Mouse (Mus musculus) c-Kit-positive CD71-positive TER-119-positive erythroid progenitor cells, embryonic 14.5 days (primary cell): ENCODE results near the gene Itgb7.

ENCODE experiments used
- DNase-seq: peaks from one replicate; pipeline ENCODE4 v3.0.0-alpha.2; 2013; ENCODE audit warnings: low spot score

Gene Itgb7

DNA sequence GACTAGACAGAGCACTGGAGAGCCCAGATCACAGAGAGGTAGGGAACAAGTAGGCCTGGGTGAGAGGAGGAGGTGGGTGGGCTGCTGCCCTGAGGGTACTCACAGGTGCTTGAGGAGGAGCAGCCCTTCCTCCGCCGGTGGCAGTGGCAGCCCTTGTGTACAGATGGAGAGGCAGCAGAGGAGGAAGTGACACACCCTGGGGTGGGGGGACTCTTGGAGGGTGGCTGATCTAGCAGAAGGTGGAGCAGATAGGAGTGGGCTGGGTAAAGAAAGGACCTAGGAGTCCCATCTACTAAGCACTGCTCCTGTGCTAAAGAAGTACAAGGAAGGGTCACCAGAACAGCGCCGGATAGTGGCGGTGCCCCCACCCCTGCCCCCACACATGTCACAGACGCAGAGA is at the start of gene Itgb7:
TSS of gene Itgb7 (minus strand) at position 197 of the 400 bp plus-strand sequence.
- DNase-seq = peak; percentile 45

DNA sequence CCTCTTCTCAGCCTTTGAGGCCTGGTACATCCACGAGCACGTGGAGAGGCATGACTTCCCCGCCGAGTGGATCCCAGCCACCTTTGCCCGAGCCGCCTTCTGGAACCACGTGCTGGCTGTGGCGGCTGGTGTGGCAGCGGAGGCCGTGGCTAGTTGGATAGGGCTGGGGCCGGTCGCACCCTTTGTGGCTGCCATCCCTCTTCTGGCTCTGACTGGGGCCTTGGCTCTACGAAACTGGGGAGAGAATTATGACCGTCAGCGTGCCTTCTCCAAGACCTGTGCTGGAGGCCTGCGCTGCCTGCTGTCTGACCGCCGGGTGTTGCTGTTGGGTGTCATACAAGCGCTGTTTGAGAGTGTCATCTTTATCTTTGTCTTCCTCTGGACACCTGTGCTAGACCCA is 48.9 kb upstream of the Itgb7 start:
- DNase-seq = no peak

GRCm38 (mm10) chr15:102279783-102280520 is 48.2 kb upstream of the Itgb7 start:
- no peak for DNase-seq

DNA sequence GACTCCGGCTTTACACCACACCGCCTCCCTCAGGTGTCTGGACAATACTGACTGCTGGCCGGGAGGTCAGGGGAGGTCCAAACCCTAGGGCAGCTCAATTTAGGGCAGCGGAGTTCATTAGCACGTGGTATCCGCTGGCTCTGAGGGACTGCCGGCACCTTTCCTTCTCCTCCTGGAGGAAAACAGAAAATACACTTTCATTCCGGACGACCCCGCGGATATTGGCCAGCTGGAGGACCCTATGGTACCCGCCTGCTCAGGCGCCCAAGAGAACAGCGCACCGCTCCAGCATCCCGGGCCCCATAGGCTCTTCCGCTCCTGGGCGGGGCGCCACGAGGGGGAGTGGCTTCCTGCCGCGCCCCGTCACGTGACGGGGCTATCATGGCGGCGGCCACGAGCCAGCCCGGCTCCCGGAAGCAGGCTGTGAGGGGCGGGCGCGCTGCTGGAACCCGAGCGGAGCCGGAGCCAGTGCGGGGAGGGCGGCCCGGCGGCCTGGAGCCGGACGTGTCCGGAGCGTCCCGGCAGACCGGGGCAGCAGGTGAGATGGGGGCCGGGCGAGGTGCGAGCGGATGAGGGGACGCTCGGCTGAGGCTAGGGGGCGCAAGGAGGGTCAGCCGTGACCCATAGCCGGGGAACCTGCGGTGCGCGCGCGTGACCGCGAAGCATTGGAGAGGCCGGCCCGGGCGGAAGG is 47.5 kb upstream of the Itgb7 start, which contains the start of gene Mfsd5:
TSS of gene Mfsd5 (plus strand) at position 363 of the 691 bp plus-strand sequence.
- DNase-seq = peak; percentile 87

- no peak for DNase-seq
These were observed 47.0 kb upstream of the Itgb7 start for GRCm38 (mm10) chr15:102278726-102279091.

- no peak for DNase-seq
These were observed 42.4 kb upstream of the Itgb7 start for GRCm38 (mm10) chr15:102273982-102274716.

DNA sequence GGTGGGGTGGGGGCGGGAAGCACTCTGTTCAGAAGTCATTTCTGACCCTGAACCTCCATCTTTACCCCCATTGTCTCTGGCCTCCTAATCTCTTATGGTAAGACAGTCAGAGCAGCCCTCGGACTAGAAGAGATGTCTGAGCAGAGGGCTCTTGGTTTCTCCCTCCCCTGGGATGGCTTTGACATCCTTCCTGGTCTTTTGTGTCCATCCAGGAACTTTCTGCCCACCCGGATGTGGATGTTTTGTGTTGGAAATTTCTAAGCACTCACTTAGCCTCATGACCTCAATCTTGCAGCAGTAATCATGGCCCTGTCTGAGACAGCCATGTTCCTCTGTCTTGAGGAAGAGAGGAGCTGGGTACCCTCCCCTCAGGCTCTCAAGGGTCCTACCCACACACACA is 39.7 kb upstream of the Itgb7 start:
- no peak for DNase-seq

DNA sequence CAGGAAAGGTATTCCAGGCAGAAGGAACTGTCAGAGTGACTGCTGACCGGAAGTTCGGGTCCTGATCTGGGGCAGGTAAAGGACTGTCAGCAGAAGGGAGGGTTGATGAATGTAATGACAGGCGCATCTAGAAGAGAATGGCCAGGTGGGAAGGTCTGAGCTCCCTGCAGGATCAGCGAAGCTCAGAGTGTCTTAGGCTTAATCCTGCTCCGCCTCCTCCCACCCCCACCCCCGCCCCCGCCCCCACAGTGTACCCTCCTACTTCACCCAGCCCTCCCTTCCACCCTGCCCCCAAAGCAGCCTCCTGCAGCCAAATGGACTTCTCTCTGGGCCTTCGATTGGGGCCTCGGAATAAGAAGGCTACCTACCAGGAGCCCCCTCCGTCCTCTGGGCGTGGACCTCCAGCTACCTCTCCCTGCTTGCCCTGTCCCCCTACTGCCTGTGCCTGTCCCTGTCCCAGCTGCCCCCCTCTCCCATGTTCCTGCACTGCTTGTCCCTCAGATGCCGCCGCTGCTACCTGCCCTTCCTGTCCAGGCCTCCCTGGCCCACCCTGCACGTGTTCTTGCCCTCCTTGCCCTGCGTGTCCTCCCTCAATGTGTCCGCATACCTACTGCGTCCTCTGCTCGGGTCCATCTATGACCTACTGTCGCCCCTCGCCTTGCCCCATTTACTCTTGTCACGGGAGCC is 38.7 kb upstream of the Itgb7 start, which contains the start of gene Gm9918:
TSS of gene Gm9918 (plus strand) at position 290 of the 687 bp plus-strand sequence.
- DNase-seq = no peak

GRCm38 (mm10) chr15:102265548-102265947 is 33.8 kb upstream of the Itgb7 start:
- DNase-seq = no peak

DNA sequence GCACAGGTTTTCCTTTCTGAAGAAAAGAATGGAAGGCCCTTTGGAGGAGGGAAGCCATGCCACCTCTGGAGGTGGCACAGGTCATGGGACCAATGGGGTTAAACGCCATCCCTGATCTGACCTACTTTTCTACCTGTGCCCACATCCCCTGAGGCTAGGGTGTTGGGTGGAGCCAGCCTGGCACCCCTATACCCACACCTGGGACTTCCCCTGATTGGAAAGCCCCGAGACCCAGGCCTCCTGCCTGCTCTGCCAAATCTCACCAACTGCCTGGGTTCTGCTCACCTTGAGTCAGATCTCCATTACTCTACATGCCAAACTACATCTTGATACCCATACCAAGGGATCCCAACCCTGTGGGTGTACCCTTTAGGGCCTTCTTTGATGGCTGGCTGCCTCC is 31.3 kb upstream of the Itgb7 start:
- no peak for DNase-seq

DNA sequence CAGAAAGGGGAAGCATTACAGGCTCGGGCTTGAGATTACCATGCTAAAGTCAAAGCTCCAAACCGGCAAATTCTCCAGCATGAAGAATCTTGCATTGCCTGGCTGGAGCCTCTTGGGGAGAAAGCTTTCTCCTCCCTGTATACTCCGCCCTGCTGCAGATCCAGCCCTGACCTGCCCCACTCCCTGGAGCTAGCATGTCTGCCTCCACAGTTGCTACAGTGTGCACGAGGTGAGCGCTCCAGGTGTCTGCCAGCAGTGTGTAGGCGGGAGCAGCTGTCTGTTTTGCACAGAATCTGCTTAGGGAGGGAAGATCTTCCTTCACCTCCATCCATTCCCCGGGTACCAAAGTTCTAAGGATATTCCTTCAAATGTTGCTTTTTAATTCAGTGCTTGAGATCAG is 30.8 kb upstream of the Itgb7 start:
- DNase-seq = no peak

DNA sequence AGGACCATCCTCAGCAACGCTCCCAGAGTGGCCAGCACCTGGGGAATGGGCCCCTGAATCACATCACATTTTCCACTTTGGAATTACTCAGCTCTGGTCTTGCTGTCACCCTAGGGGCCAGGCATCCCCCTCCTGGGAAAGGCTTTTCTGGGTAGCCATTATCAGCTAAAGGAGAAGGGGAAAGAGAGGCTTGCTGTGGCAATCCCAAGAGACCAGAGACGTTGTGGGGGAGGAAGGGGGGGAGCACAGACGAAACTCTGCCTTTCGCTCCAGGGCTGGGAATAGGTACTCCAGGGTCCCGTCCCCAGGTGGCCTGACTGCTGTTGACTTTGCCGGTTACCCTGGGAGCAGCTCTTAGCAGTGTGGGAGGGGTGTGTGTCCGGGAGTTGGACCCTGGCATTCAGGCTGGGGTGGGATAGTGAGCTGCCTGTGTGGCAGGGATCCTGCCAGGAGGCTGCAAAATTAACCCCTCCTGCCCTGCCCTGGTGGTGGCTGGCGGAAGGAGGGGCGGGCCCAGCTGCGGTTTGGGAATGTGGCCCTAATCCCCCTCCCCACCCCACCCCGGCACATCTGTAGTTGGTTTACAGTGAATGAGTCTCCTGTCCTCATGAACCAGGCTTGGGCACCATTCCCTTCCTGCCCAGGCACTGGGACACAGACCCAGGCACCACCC is 27.0 kb upstream of the Itgb7 start:
- DNase-seq = no peak

- no peak for DNase-seq
These were observed 26.3 kb upstream of the Itgb7 start for GRCm38 (mm10) chr15:102258076-102258470.

DNA sequence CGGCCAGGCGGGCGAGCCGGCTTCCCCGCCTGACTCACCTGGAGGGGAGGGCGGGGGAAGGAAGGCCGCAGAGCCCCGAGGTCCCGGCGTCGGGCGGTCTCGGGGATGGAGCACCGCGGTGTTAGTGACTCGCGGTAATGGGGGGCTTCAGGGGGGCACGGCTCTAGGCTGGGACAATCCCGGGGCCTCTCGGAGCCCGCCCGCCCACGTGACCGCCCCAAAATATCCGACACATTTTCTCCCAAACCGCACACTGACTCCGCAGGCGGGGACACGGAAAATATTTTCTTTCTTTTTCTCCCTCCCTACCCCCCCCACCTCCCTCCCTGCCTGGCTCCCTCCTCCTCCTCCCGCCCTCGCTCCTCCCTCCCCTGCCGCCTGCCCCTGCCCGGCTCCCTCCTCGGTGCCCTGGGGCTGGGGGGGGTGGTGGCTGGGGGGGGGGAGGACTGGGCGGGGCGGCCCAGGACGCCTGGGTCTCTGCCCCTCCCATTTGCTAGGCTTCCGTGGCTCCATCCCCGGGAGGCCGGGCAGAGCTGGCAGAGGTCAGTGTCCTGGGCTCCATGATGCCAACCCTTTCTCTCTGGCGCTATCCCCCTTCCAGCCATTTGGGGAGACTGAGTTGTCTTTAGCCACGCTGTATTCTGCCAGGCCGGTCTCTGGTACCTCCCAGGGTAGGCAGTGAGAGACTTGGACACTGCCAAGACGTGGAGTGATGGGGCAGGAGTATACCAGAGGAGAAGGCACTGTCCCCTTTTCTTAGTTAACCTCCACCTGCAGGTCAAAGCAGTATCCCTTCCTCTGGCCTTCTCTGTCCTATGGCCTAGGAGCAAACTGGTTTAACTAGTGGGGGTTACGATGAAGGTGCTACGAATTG is 25.7 kb upstream of the Itgb7 start, which contains the start of gene Rarg:
TSS of gene Rarg (minus strand) at position 316 of the 874 bp plus-strand sequence.
- DNase-seq = no peak

GRCm38 (mm10) chr15:102256431-102257201 is 24.9 kb upstream of the Itgb7 start:
- DNase-seq = no peak

DNA sequence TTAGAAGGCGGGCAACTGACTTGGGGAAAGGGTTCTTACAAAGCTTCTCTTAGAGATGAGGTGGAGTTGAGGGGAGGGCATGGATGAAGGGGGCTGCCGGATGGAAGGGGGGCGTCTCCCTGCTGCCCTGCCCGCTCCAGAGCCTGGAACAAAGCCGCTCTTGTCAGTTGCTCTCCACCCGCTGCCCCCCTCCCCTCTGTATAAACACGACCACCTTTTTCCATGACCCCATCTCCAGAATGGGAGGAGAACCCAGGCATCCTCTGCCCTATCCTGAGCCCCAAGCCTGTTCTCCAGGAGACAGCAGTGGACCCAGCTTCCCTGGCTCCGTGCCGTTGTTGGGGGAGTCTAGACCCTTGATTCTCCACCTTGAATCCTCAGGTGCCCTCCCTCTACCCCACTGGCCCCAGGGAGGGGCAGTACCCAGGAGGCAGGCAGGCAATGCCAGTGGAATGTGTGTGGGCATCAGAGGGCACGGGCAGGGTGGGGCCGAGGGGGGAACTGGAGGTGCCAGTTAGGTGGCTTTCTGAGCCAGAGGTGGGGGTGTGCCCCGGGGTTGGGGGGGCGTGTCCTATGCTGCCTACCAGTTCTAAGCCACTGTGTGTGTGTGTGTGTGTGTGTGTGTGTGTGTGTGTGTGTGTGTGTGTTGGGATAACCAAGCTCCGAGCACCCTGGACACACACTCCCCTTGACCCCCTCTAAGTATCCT is 24.0 kb upstream of the Itgb7 start:
- DNase-seq = no peak

DNA sequence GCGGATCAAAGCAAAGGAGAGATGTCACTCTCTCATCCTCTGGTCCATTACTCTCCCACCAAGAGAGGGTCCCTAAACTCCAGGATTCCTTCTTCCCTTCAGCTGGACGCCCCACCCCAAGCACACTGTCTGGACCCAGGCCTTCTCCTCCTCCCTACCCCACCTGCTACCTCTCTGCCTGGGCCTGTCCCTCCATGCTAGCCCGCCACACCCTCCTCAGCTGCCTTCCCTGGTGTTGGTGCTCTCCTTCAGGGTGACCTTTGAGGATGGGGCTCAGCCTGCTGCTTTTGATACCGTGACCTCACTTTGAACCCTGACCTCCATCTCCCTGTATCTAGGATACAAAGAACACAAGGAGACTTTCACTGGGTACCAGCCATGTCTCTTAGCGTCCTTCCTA is 18.8 kb upstream of the Itgb7 start:
- DNase-seq = no peak

DNA sequence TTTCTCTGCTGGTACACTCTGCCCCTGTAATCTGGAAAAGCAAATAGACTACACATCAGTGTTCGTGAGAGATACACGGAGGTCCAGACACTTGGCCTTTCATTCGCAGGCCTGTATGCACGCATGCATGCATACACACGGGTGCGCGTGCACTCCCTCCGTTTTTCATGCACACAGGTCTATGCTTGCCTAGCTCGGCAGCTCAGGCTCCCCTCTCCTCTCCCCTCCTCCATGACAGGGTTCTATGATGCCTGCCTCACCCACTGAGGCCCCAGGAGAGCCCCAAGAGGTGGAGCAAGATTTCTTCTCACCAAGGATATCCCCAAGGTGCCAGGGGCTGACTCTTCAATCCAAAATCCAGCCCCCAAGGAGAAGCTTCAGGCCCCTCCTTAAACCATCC is 18.2 kb upstream of the Itgb7 start:
- no peak for DNase-seq

GRCm38 (mm10) chr15:102249251-102249691 is 17.5 kb upstream of the Itgb7 start:
- DNase-seq = no peak
